Mouse (Mus musculus): ENCODE results near the gene Angel2. TPM values are rescaled to one million over a fixed set of nuclear protein-coding genes. Genes with fewer than 3 reads are reported as not detected.

Angel2 gene
- polyA plus RNA-seq, 1 experiment from 2014 or later, result 63.9 TPM

DNA sequence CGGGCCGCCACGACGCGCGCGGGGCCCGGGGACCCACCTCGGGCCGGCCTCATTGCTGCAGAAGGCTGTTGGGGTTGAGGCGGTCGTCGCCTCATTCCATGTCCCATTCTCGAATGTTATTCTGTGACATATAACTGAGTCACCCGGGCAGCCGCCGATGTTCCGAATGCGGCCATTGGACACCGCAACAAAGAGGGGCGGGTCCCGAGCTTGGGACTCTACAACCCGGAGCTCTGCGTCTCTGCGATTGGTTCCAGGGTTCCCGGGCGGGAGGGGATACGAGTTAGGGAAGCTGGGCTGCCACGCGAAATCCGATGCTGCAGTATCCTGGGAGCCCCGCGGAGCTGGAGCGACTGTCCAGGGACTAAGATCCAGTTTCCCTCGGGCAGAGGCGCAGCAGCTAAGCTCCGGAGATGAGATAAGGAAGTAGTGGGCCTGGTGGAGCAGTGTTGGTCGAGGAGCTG, 54.2 kb downstream of the Angel2 start, which contains the start of gene Vash2:
Gene Vash2 (minus strand): TSS at position 197 of the 464 bp plus-strand sequence.
- no peak for DNase-seq (ENCODE audit: low spot score)

GRCm38 (mm10) chr1:190980470-190980869, 55.6 kb downstream of the Angel2 start:
- no peak for DNase-seq (ENCODE audit: low spot score)

- DNase-seq (ENCODE audit: low spot score), result no peak
Measured at GRCm38 (mm10) chr1:190981412-190981811, 56.5 kb downstream of the Angel2 start.

GRCm38 (mm10) chr1:190989437-190990082, 64.6 kb downstream of the Angel2 start:
- DNase-seq (ENCODE audit: low spot score), result no peak

DNA sequence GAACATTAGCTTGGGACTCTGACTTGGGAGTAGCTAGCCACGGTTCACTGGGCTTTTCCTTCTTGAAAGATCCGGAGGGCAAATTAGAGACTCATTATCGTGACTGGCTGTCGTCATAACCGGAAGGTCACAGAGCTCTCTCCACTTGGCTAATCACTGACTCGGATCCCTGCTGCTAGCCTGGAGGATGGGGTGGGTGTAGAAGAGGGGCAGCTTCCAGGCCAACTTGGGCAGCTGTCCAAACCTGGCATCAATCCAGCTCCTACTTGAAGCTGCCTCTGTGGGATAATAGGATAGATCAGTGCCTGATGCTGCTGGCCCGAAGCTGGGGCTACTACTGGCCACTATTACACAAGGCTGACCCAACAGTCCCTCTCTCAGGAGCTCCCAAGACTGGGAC, 70.6 kb downstream of the Angel2 start:
- no peak for DNase-seq (ENCODE audit: low spot score)

DNA sequence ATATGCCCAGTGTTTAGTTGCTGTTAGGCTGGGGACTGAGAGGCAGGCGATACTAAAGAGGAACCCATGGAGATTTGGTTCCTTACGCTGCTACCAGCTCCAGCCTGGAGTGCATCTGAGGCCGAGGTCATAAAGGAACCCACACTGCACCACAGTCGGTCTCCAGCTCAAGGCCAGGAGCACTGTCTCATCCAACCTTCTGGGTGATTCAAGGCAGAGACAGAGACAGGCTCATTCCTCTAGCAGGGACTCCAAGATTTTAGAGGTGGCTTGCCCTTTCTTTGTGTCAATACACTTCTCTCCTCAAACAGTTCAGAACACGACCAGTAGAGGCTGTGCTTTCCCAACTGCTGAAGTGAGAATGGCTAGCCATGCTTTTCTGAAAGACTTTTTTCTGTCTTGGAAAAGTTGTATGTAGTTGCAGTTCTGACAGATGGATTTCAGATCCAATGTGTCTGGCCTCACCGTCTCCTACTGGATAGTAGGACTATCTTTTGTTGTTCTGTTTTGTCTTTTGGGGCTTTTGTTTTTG, 71.5 kb downstream of the Angel2 start:
- peak; percentile 18 for DNase-seq (ENCODE audit: low spot score)

Other genes starting within 250 kb of the Angel2 start
- 6.8 and 7.3 TPM in 2 replicates for gene Rps6kc1, start 13.3 kb upstream of the Angel2 start, polyA plus RNA-seq (2015; fragmentation: Nextera tagmentation; extraction: Ambion mirVana)
- 7.4 and 8.9 TPM in 2 replicates for gene Vash2, start 54.2 kb downstream of the Angel2 start, polyA plus RNA-seq (2015; fragmentation: Nextera tagmentation; extraction: Ambion mirVana)
- gene Flvcr1, start 101.0 kb downstream of the Angel2 start, polyA plus RNA-seq (2015; fragmentation: Nextera tagmentation; extraction: Ambion mirVana), result 9.3 and 13.5 TPM in 2 replicates
- not detected in 2 replicates for gene Spata45, start 111.5 kb downstream of the Angel2 start, polyA plus RNA-seq (2015; fragmentation: Nextera tagmentation; extraction: Ambion mirVana)
- gene Tatdn3, start 137.8 kb downstream of the Angel2 start, polyA plus RNA-seq (2015; fragmentation: Nextera tagmentation; extraction: Ambion mirVana), result 12.0 and 14.0 TPM in 2 replicates
- gene Nsl1, start 137.9 kb downstream of the Angel2 start, polyA plus RNA-seq (2015; fragmentation: Nextera tagmentation; extraction: Ambion mirVana), result 20.3 and 20.4 TPM in 2 replicates
- 3.2 and 3.6 TPM in 2 replicates for gene Batf3, start 172.7 kb downstream of the Angel2 start, polyA plus RNA-seq (2015; fragmentation: Nextera tagmentation; extraction: Ambion mirVana)
- gene Fam71a, start 239.7 kb downstream of the Angel2 start, polyA plus RNA-seq (2015; fragmentation: Nextera tagmentation; extraction: Ambion mirVana), result not detected in 2 replicates

Data from thymus, postnatal 0 days (tissue).